Mouse (Mus musculus) brain, embryonic 14.5 days (tissue): ENCODE measurements around the gene Cdr2l.

ENCODE experiments used
- CTCF ChIP-seq: fragments of 200-500 bp; IDR thresholded peaks from 2 replicates; pipeline ENCODE4 v1.5.1; 2012; ENCODE audit warnings: inconsistent platforms, mild to moderate bottlenecking, moderate library complexity, borderline replicate concordance; ENCODE audit not compliant: insufficient read depth, insufficient read length; ENCODE audit errors: extremely low read depth
- POLR2A ChIP-seq: fragments of 200-500 bp; IDR thresholded peaks from 2 replicates; pipeline ENCODE4 v1.6.1; 2012; ENCODE audit warnings: mild to moderate bottlenecking, inconsistent platforms, borderline replicate concordance; ENCODE audit not compliant: poor library complexity, insufficient read depth, insufficient read length, severe bottlenecking; ENCODE audit errors: extremely low read depth

- TF ChIP-seq POLR2A = no peak
- no peak for TF ChIP-seq CTCF
Measured at GRCm38 (mm10) chr11:115405723-115406122, 24.0 kb downstream of the Cdr2l start.
